8 mouse cellular contexts compared by ENCODE assay signal in the genomic region with DNA sequence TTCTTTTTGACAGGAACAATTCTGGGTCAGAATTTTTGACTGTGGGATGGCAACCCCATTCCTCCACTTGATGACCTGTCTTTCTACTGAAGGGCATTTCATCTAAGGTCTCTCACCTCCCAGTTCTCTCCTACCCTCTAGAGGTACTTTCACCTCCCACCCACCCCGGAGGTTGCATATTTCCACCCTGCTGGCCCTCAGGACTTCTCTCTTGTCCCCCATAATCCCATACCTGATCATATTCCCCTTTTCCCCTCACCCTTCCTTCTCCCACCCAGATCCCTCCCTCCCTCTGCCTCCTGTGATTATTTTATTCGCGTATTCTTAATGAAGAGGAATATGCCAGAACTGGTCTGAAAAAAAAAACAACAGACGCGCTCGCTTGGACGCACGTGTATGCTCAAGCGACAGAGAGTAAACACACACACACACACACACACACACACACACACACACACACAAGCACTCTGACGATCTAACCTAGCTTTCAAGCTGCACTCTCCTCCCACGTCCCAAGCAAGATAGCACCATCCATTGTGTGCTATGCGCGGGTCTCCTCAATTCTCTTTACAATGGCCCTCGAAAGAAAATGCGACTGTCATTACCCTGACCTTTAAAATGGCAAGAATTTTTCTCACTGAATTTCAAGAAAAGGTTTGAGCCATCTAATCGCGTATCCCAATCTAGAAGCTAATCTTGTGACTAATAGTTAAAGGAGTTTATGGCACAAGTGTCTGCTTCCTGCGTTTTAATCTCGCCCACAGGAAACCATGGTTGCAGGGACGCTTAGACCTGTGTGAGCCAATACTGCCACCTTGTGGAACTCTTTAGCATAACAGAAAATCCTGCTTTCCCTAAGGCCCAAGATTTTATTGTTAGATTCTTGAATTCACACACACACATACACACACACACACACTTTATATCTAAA.
DNase-seq lines count a peak whose midpoint lies in the region; ATAC-seq and TF ChIP-seq lines count a peak whose summit lies in the region.

No protein-coding gene starts in this region.

- H3K27me3 ChIP-seq in intestine, postnatal 0 days (replicated peaks; ENCODE audit: control insufficient read depth, insufficient read depth, low read length), result no peaks in the 10 kb centered on the region
- H3K27me3 ChIP-seq in splenic B cell, adult 2 months (ENCODE audit: control insufficient read depth, insufficient read depth, low read length, poor library complexity, severe bottlenecking), result no peaks in the 10 kb centered on the region

- DNase-seq in urinary bladder, adult 18-20 months (ENCODE audit: low spot score in 2 of 2), result peak; percentile 14 to 17
- DNase-seq in urinary bladder, postnatal 10 days (ENCODE audit: low spot score), result no peak
- peak; percentile 48 to 73 for DNase-seq in cerebellum, postnatal 25 days
- peak; percentile 18 for DNase-seq in gastrocnemius, postnatal 14 days
- peak; percentile 82 to 85 for DNase-seq in left cerebral cortex, postnatal 14 days (ENCODE audit: low spot score in 2 of 2)
- peak; percentile 15 for DNase-seq in splenic B cell, adult 2 months (ENCODE audit: low read depth, low spot score)

- no peaks in the 10 kb centered on the region for H3K4me1 ChIP-seq in intestine, postnatal 0 days (replicated peaks; ENCODE audit: control insufficient read depth, insufficient read depth, low read length)

- peak overlapping the region; percentile 22 for H3K4me3 ChIP-seq in intestine, postnatal 0 days (ENCODE audit: low read depth, low read length)

- H3K9ac ChIP-seq in intestine, postnatal 0 days (ENCODE audit: low read depth, low read length), result no peak overlapping the region

- TF ChIP-seq CTCF in intestine, postnatal 0 days (IDR thresholded peaks at IDR 0.05; ENCODE audit: low read depth), result peak; percentile 98

- intact Hi-C loops in gastrocnemius, postnatal 14 days (cut with DNase I; ENCODE audit: low total_unique reads), result no loop called here
- intact Hi-C loops in left cerebral cortex, postnatal 14 days (cut with DNase I), result loop anchor here (5.0 kb wide), 1 partner anchor 1392 kb away; the partner anchor contains the start of gene Grid2

- ATAC-seq in intestine, postnatal 0 days, result peak; percentile 53
- ATAC-seq in megakaryocyte-erythroid progenitor cell, adult 5-6 weeks (replicated peaks; ENCODE audit: low FRiP score, low TSS enrichment, poor library complexity, severe bottlenecking), result peak; percentile 83

- H3K9me3 ChIP-seq in intestine, postnatal 0 days (ENCODE audit: control insufficient read depth), result no peaks in the 10 kb centered on the region

- H3K36me3 ChIP-seq in intestine, postnatal 0 days (ENCODE audit: control insufficient read depth, insufficient read depth), result no peaks in the 10 kb centered on the region
- no peaks in the 10 kb centered on the region for H3K36me3 ChIP-seq in splenic B cell, adult 2 months (ENCODE audit: control insufficient read depth, insufficient read depth, low read length, poor library complexity, severe bottlenecking)

- no peak overlapping the region for H3K27ac ChIP-seq in intestine, postnatal 0 days (ENCODE audit: low read depth, low read length)

- WGBS in intestine, postnatal 0 days, result 8% methylated on average over 20 of the region's 20 CpGs

- H3K4me2 ChIP-seq in intestine, postnatal 0 days (replicated peaks; ENCODE audit: low read depth), result peak overlapping the region; percentile 64
